Mouse (Mus musculus): ENCODE measurements around the gene Dgkh. TPM values are rescaled to one million over a fixed set of nuclear protein-coding genes. Genes with fewer than 3 reads are reported as not detected.
"Not testable (repeated sequence)": the region's sequence is repeated elsewhere in the genome, so short reads cannot be mapped to it uniquely, and the experiment has no call there.

Dgkh gene
- polyA plus RNA-seq, 1 experiment, result 49.3 TPM

DNA sequence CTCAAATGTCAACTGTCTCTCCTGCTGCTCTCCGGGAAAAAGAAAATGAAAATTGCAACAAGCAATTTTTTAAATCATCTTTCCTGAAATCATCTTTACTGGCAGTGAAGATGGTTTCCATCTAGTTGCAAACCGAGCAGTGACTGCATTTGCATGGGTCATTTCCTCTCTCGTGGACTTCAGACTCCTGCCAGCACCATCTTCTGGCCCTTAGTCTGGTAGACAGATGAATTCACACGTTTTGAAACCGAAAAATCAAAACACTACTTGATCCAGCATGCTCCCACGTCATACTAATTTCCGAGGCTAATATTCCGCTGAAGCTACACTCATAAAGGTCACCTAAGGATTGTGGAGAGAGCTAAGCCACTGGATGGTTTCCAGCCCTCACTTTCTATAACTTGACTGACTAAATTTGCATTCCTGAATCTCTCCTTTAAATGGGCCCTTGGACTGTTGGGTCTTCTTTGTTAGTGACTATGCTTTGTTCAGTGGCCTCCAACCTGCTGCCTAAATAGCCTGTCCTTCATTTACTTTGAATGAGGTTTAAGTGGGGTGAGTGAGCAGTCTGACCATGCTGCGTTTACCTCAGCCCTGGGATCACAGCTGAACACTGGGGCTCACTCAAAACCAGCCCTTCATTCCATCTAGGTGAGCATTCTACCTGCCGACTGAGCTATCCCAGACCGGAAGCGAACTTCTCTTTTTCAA lies 945 bp upstream of the Dgkh start:
- Histone ChIP-seq H3K4me3 (ENCODE audit: control insufficient read depth, low read depth, low read length) (no peak overlapping the region), H3K4me1 (ENCODE audit: control insufficient read depth, insufficient read depth, low read length) (peaks cover 3% of the 10 kb centered on the region), H3K27ac (ENCODE audit: control insufficient read depth, insufficient read depth, low read depth, low read length) (no peak overlapping the region), H3K27me3 (ENCODE audit: control insufficient read depth, insufficient read depth, low read length) (no peaks in the 10 kb centered on the region; the same call in 1 of the 2 replicates), H3K36me3 (ENCODE audit: control insufficient read depth, insufficient read depth, low read length) (no peaks in the 10 kb centered on the region)
- no peak for TF ChIP-seq POLR2A (IDR thresholded peaks at IDR 0.05; ENCODE audit: control insufficient read depth, low read depth, low read length)
- TF ChIP-seq CTCF (IDR thresholded peaks at IDR 0.05; ENCODE audit: control insufficient read depth, insufficient read depth, insufficient replicate concordance, low read depth, low read length), result no peak

DNA sequence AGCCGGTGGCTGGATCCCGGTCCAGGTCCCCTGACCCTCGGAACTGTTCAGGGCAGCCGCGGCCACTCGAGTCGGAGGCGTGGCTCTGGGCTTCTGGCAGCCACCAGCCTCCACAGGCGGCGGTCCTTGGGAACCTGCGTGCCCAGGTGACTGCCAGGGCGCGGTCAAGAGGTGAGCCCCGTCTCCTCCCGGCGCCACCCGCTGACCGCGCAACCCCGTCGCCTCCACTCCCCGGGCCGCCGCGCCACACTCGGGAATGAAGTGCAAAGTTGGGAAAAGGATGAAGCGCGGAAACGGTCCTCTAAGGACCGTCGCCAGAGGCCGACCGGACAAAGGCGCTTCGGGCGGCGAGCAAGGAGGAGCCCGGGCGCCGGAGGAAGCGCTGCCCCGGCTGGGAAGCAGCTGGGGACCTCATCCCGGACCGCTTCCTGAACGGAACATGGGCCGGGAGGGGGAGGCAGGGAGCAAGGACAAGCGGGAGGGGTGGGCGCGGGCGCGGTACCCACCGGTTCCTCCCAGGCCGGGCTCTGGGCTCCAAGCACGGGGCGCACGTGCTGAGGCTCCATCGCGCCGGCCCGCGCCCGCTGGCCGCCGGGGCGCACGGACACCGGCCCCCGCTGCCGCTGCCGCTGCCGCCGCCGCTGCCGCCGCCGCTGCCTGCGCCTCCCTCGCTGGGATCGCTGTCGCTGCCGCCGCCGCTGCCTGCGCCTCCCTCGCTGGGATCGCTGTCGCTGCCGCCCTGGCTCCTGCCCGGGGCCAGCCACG lies 542 bp downstream of the Dgkh start:
- no peak overlapping the region for H3K27ac ChIP-seq (ENCODE audit: control insufficient read depth, insufficient read depth, low read depth, low read length)
- TF ChIP-seq POLR2A (IDR thresholded peaks at IDR 0.05; ENCODE audit: control insufficient read depth, low read depth, low read length), result no peak
- no peak for TF ChIP-seq CTCF (IDR thresholded peaks at IDR 0.05; ENCODE audit: control insufficient read depth, insufficient read depth, insufficient replicate concordance, low read depth, low read length)

DNA sequence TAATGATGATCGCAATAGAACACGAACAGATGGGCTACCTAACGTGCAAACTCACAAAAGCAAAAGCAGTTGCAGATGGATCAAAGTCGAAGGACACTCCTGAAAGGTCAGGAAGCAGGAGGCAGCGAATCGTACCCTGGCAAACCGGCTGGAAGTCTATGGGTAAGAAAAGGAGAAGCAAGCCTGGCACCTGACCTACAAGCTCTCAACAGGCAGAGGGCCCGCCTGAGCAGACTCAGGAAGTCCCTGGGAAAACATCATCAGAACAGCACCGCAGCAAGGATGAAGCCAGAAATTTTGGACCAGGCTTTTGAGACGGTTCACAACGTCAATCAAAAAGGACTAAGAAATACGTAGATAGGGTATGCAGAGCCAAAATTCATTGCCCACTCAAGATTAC lies 1.3 kb downstream of the Dgkh start:
- H3K27me3 ChIP-seq (ENCODE audit: control insufficient read depth, insufficient read depth, low read length), result no peaks in the 10 kb centered on the region; the same call in 1 of the 2 replicates
- TF ChIP-seq CTCF (IDR thresholded peaks at IDR 0.05; ENCODE audit: control insufficient read depth, insufficient read depth, insufficient replicate concordance, low read depth, low read length) (no peak), POLR2A (IDR thresholded peaks at IDR 0.05; ENCODE audit: control insufficient read depth, low read depth, low read length) (no peak)
- no peak overlapping the region for H3K4me3 ChIP-seq (ENCODE audit: control insufficient read depth, low read depth, low read length)
- H3K36me3 ChIP-seq (ENCODE audit: control insufficient read depth, insufficient read depth, low read length), result no peaks in the 10 kb centered on the region
- no peak overlapping the region for H3K27ac ChIP-seq (ENCODE audit: control insufficient read depth, insufficient read depth, low read depth, low read length)
- peaks cover 3% of the 10 kb centered on the region for H3K4me1 ChIP-seq (ENCODE audit: control insufficient read depth, insufficient read depth, low read length)

More for the DNA sequence above, 542 bp downstream of the Dgkh start:
- Histone ChIP-seq H3K4me1 (ENCODE audit: control insufficient read depth, insufficient read depth, low read length) (peaks cover 3% of the 10 kb centered on the region), H3K4me3 (ENCODE audit: control insufficient read depth, low read depth, low read length) (peak overlapping the region; percentile 84), H3K27me3 (ENCODE audit: control insufficient read depth, insufficient read depth, low read length) (no peaks in the 10 kb centered on the region; the same call in 1 of the 2 replicates), H3K36me3 (ENCODE audit: control insufficient read depth, insufficient read depth, low read length) (no peaks in the 10 kb centered on the region)

DNA sequence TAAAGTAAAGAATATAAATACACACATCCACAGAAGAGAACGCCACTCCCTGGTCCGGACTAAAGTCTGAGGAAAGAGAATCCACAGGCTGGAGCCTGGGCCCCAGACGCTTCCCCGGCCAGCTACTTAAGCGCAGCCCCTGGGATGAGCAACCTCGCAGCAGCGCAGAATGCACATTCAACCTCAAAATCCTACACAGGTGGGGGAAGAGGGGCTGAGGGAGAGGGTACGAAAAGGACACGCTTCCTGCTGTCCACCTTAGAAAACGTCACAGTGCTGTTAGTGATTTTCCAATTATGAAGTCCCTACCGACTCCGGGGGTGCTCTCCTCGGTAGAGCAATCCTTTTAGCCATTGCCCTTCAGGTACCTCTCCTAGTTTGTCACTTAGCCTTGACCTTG lies 6.6 kb downstream of the Dgkh start:
- peaks cover 4% of the 10 kb centered on the region for H3K4me1 ChIP-seq (ENCODE audit: control insufficient read depth, insufficient read depth, low read length)
- no peak for TF ChIP-seq POLR2A (IDR thresholded peaks at IDR 0.05; ENCODE audit: control insufficient read depth, low read depth, low read length)
- TF ChIP-seq CTCF (IDR thresholded peaks at IDR 0.05; ENCODE audit: control insufficient read depth, insufficient read depth, insufficient replicate concordance, low read depth, low read length), result no peak
- no peaks in the 10 kb centered on the region for H3K27me3 ChIP-seq (ENCODE audit: control insufficient read depth, insufficient read depth, low read length)
- H3K4me3 ChIP-seq (ENCODE audit: control insufficient read depth, low read depth, low read length), result peak overlapping the region; percentile 64
- no peaks in the 10 kb centered on the region for H3K36me3 ChIP-seq (ENCODE audit: control insufficient read depth, insufficient read depth, low read length)
- H3K27ac ChIP-seq (ENCODE audit: control insufficient read depth, insufficient read depth, low read depth, low read length), result no peak overlapping the region

DNA sequence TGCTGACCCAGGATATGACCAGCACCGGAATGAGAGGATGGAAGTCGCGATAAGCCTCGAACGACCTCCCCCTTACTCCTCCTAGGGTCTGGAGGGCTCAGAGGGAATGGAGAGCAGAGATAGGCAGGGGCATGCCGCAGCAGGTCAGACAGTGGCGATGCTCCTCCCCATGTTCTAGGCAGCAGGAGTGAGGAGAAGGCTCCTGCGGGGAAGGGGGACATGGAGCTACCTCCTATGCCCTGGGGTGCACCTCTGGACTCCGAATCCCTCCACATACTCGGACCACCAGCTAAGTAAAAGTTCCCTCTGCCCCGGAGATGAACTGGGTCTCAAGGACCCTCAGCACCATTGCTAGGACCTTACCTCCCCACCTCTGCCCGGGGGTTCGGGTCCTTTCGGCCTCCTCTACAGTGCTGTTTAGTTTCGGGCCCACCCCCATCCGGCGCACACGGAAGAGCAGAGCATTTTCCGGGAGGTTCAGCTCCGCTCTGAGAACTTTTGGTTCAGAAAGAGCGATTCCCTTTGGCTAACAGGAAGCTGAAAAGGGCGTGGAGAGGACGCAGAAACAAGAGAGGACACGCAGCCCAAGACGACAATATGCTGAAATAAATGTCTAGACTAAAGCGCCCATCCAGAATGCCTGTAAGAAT lies 7.1 kb downstream of the Dgkh start:
- Histone ChIP-seq H3K27me3 (ENCODE audit: control insufficient read depth, insufficient read depth, low read length) (no peaks in the 10 kb centered on the region), H3K4me1 (ENCODE audit: control insufficient read depth, insufficient read depth, low read length) (peaks cover 4% of the 10 kb centered on the region), H3K36me3 (ENCODE audit: control insufficient read depth, insufficient read depth, low read length) (no peaks in the 10 kb centered on the region), H3K27ac (ENCODE audit: control insufficient read depth, insufficient read depth, low read depth, low read length) (no peak overlapping the region), H3K4me3 (ENCODE audit: control insufficient read depth, low read depth, low read length) (peak overlapping the region; percentile 64)
- TF ChIP-seq POLR2A (IDR thresholded peaks at IDR 0.05; ENCODE audit: control insufficient read depth, low read depth, low read length), result no peak; the same call in 1 of the 2 replicates
- no peak for TF ChIP-seq CTCF (IDR thresholded peaks at IDR 0.05; ENCODE audit: control insufficient read depth, insufficient read depth, insufficient replicate concordance, low read depth, low read length)

DNA sequence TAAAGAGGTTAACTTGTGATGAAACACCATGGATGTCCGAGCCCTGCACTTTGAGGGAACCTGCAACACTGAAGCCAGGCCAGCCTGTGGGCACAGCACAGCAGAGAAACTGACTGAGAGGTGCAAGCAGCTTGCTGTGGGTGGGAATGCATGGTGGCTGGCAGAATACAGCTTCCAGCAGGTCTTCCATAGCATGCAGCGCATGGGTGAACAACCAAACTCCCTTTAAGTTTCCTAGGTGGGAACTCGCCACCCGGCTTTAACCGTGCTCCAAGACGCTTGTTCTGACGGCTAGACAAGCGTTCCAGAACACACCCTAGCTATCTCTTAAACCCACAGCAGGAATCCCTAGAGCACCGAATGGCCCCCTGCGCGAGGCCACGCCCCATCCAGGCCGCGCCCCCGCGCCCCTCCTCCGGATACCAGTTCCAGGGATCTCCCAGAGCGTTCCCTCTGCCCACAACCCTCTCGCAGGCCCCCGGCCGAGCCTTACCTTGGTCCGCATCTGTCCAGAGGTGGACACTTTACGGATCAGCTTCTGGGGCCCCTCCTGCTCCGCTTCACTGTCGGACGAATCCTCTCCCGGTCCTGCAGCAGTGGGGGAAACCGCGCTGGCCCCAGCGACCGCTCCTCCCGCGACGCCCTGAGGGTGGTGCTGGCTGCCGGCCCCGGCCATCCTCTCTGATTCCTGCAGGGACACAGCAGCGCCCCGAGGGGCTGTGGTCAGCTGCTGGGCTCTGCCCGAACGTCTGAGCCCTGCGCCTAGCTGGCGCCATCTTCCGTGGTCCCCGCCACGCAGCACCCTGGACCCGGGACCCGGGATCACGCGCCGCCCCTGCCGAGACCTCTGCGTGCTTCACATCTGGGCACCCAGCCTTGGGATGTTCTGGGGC lies 7.9 kb downstream of the Dgkh start:
- Histone ChIP-seq H3K27me3 (ENCODE audit: control insufficient read depth, insufficient read depth, low read length) (no peaks in the 10 kb centered on the region), H3K4me1 (ENCODE audit: control insufficient read depth, insufficient read depth, low read length) (peaks cover 4% of the 10 kb centered on the region), H3K4me3 (ENCODE audit: control insufficient read depth, low read depth, low read length) (peak overlapping the region; percentile 64), H3K27ac (ENCODE audit: control insufficient read depth, insufficient read depth, low read depth, low read length) (no peak overlapping the region), H3K36me3 (ENCODE audit: control insufficient read depth, insufficient read depth, low read length) (no peaks in the 10 kb centered on the region)
- TF ChIP-seq POLR2A (IDR thresholded peaks at IDR 0.05; ENCODE audit: control insufficient read depth, low read depth, low read length), result no peak
- TF ChIP-seq CTCF (IDR thresholded peaks at IDR 0.05; ENCODE audit: control insufficient read depth, insufficient read depth, insufficient replicate concordance, low read depth, low read length), result no peak

DNA sequence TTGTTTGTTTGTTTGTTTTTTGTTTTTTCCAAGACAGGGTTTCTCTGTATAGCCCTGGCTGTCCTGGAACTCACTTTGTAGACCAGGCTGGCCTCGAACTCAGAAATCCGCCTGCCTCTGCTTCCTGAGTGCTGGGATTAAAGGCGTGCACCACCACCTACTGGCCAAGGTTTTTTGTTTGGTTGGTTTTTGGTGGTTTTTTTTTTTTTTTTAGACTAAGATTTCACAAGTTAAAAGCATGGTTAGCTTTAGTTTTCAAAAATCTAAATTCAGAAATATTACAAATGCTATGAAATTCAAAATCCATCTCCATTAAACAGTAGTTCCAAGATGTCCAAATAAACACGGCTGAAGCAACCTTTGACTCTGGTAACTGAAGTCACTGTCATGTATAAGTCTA lies 8.9 kb downstream of the Dgkh start:
- H3K4me3 ChIP-seq (ENCODE audit: control insufficient read depth, low read depth, low read length); H3K27me3 ChIP-seq (ENCODE audit: control insufficient read depth, insufficient read depth, low read length); H3K4me1 ChIP-seq (ENCODE audit: control insufficient read depth, insufficient read depth, low read length); H3K36me3 ChIP-seq (ENCODE audit: control insufficient read depth, insufficient read depth, low read length); H3K27ac ChIP-seq (ENCODE audit: control insufficient read depth, insufficient read depth, low read depth, low read length): not testable (repeated sequence)
